Mouse (Mus musculus) cerebellum, postnatal 25 days (tissue): ENCODE measurements at regions not wholly inside any gene's neighbourhood (a gene's known extent, or its start where the extent isn't known, plus 50 kb on each side); places are given as distances from the start of the nearest gene placed in this dataset.
A peak's percentile ranks its signal among the peaks of the same experiment; 100 is the strongest.

Experiments used
- DNase-seq, 2 experiments: peaks; one replicate each; pipeline ENCODE4 v3.0.0; 2021; ENCODE audit warnings: mixed read lengths in 2 of 2

DNA sequence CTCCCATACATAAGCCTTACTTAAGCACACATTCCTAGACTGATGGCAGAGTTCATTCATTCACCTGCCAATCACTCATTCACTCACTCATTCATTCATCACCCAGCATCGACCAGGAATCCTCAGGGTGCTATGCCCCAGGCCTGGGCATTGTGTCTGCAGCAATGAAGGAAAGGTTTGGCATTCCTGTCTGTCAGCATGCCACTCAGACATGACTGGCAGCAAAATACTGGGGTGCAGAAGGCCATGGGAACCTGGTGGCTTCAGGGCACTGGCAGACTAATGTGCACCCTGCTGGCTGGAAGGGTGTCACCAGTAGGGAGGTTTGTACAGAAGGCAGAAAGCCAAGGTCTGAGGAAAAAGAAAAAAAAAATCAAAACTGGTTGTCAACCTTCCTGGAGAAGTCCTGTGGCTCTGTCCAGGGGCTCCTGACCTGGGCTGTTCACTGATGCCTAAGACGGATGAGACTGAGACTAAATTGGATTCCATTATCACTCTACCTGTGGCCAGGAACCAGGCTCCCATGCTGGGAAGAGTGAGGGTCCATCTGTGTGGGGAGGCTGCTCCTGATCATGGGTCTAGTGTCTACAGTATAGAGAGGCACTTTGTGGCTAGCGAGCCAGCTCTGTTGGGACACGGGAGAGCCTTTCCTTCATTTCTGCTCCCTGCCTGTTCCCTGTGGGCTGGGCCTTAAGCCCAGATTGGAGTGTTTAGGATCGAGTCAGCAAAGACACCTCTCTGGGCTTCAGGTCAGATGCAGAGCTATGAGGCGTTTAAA lies 104.1 kb downstream of the Cstad start:
- DNase-seq = peak in 1 of 2 experiments; percentile 38

DNA sequence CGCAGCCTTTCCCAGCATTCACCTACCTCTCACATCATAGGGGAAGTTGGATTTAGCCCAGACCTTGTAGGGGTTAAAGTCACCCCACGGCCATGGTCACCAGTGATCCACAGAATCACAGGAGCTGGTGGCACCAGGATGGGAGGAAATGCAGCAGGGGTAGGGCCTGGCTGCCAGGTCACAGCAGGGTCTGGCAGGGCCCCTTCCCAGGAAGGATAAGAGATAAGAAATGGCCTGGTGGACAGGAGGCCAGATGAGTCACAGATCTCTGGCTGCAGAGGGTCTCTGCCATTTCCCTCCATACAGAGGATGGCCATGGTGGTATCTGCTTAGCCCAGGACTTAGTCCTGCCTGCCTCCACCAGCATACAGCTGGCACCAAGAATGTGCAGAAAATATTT lies 103.0 kb downstream of the Cstad start:
- DNase-seq = peak in 1 of 2 experiments; percentile 47

DNA sequence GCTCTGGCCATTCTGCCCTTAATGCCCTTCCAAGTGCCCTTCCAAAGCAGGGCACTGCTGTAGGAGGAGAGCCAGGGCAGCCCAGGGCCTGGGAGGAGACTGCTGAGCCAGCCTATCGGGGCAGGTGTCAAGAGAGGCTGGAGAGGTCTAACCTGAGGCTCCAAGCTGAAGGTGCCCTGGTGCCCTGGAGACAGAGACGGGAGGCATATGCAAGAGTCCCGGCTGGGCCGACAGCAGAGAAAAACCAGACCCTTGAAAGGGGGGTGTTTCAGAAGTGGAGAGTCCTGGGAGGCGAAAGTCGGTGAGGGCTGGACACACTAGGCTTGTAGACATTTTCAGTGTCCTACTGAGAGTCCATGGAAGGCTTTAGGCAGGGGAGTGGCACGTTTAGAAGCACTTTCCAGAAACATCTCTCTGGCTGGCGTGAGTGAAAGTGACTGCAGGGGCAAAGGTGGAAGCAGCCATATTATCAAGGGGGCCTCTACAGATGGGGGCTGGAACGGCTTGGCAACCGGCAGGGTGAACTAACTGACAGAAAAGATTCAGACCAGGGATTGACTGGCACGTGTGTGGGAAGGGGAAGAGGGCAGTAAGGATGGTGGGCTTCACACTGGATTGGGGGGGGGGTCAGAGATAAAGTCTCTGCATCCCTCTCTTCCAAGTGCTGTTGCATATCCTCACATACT lies 101.1 kb downstream of the Cstad start:
- DNase-seq = peak; percentile 43 to 48

DNA sequence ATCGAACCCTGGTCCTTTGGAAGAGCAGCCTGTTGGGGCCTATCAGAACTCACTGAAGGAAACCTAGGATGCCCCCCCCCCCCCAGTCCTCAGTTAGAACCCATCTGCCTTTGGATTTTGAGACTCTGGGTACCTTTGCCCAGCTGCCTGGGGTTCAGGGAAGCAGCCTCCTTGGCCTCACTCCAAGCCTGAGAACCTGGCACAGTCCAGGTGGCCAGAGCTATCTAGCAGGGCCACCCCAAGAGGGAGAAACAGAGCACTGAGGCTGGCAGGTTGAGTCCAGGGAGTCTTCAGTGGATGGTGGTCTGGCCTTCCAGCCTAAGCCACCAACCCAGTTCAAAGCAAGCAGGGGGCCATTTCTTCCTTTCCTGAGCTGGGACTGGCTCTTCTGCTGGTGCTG lies 100.2 kb downstream of the Cstad start:
- DNase-seq = peak in 1 of 2 experiments; percentile 59

DNA sequence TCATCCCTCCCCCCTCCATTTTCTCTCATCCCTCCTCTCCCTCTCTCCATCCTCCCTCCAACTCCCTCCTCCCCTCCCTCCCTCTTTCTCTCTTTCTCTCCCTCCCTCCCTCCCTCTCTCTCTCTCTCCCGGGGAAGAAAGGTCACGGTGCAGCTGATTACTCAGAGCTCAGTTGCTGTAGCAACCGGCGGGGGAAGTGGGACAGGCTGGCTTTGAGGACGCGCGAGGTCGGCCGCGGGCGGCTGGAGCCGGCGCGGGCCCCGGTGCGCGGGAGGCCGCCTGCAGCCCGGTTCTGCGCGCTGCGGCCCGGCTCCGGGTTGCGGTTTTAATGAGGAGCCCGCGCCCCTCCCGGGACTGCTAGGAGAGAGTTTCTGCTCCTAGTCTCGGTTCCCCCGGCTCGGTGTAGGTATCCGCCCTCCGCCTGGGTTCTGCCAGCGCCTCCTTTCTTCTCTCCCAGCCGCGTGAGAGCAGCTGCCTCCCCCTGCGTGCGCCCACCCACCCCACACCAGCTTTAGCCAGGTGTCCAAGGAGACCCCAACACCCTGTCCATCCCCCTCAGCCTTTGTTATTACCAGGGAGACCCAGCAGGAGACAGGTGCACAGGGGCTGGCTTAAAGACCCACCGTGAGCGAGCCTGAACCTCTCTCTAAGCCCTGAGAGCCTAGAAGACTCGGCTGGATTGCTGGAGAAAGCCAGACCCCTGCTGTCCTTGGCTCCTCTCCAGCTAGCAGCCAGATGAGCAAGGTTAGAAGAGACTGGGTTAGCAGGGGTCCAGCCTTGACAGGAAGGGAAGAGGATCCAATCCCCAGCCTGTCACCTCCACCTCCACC lies 98.6 kb downstream of the Cstad start:
- DNase-seq = peak; percentile 88 to 89

DNA sequence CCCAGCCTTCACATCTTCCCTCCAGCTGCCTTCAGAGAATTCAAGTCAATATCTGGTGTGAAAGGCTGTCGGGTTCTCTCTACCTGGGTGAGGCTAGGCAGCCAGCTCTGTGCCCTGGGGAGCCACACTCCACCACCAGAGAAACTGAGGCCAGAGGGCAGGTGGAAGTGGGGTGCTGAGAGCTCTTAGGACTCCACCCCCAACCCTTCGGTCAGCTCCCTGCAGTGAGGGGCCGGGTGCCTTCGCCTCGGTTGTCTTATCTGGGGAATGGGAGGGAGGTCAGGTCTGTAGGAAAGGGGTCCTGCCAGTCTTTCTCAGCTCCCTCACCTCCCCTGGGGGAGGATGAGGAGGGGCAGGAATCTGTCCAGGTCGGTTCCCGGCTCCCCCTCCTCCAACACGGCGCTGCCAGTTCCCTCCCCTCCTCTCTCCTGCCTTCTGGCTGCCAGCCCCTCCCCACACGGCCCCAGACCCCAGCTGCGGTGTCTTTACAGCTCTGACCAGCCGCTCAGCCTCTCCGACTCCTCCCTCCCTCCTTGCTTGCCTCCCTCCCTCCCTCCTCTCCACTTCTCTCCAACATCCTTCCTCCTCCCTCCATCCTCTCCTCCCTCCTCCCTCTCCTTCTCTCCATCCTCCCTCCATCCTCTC lies 97.8 kb downstream of the Cstad start:
- DNase-seq = peak in 1 of 2 experiments; percentile 78

DNA sequence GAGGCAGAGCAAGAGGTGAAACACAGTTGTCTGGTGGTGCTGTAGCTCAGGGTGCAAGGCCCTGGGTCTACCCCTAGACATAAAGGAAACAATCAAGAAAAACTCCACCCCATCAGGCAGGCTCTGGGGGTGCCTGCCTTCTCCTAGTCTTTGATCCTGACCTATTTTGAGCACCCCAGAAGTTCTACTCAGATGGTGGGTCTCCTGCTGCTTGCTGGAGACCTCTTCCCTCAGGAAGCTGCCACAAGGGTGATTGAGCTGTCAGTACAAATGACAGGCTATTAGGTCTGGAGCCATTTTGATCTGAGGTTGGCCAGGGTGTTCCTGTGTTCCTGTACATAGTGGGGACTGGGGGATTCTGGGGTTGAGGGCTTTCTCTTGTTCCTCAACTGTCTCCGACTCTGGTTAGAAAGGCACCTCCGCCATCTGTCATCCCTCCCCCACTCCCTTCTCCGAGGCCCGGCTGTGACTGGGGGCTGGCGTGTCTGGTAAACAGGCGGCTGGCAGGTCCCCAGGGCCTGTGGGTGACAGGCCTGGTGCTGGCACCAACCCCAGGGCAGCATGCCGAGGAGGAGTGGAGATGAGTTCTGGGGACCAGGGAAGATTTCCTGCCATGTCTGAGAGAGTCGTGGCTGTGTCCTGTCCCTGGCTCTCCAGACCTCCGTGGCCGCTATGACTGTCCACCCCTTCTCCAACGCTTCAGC lies 97.2 kb downstream of the Cstad start:
- DNase-seq = peak; percentile 100

DNA sequence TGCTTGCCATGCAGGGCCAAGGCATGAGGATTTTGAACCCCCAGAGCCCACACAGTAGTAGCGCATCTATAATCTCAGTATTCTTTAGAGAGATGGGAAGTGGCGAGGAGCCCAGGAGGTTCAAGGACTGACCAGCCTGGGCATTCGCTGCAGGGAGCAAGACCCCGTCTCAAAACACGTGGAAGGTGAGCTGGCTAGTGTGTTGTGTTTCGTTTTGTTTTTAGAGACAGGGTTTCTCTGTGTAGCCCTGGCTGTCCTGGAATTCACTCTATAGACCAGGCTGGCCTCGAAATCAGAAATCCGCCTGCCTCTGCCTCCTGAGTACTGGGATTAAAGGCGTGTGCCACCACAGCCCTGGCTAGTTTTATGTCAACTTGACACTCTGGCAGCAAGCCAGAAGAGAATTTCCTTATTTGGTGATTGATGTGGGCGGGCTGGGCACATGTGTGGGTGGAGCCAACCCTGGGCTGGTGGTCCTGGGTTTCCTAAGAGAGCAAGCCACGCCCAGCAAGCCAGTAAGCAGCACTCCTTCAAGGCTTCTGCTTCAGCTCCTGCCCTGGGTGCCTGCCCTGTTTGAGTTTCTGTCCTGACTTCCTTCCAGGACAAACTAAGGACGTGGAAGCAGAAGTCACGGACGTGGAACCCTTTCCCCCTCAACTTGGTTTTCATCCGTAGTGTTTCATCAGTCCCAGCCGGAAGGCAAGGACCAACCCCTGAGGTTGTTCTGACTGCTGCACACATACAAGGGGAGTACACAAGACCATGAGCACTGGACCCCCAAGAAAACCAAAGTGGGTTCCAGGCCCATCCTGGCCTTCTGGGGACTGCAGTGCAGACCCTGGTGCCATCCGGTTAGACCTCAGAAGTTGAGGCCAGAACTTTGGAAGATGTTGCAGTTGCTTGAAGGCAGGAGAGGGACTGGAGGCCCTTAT lies 96.4 kb downstream of the Cstad start:
- DNase-seq = peak in 1 of 2 experiments; percentile 41

DNA sequence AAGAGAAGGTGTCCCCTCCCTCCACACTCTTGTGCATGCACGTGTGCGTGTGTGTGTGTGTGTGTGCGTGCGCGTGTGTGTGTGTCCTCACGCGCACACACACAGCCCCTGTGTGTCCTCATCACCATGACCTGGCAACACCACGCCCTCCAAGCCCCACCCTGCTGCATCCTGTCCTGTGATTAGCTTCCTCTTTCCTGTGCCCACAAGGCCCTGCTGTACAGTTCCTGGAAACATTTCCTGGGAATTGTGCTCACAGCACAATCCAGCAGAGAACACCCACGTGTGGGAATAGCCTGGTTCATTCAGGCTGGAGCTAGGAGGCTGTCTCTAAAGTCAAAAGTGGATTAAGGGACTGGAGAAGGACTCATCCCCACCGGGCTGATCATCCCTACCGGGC lies 95.5 kb downstream of the Cstad start:
- peak in 1 of 2 experiments; percentile 28 for DNase-seq

DNA sequence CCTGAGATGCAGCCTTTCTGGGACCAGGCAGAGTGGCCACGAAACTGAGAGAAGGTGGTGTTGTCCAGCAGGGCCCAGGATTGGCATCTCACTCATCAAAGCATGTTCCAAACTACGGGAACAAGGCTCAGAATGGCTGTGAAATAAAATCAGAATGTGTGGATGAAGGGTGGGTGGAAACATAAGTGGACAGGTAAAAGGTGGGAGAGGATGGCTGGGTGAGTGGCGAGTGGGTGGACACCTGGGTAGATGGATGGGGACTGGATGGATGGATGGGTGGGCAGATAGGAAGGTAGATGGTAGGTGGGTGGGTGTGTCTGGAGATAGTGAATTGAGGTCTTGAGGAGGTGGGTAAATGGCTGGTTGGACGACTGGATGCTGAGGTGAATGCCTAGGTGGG lies 93.6 kb downstream of the Cstad start:
- no peak for DNase-seq

DNA sequence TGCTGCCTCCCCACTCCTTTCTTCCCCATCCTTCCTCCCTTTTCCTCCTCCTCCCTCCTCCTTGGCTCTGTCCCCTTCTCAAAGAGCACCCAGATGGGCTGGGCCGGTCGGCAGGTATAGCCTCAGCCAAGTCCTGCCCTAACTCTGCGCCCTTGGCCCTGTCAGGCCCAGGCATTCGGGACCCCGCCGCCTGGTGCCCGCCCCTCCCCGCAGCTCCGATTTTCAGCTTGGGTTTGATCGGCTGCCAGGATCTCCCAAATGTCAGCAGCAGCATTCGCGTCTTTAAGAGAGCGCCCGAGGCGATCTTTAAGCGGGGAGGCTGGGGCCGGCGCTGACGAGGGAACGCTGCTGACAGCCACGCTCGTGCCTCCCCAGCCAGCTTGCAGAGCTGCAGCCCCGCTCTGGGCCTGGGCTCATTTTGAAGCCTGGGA lies 92.3 kb downstream of the Cstad start:
- DNase-seq = peak; percentile 49 to 61

DNA sequence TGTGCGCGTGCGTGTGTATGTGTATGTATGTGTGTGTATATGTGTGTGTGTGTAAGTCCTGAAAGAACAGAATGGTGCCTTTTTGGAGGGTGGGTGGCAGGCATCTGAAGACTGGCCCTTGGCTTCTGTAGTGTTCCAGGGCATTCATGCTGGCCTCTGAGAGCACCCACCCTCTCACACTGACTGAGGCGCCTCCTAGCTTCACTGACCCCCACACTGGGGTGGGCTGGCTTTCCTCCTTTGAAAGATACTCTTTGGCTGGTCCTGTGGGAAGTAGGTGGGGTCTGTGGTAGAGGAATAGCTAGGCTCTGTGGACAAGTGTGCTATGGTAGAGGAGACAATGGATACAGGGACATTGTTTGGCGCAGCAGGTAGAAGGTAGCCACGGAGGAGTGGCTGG lies 91.5 kb downstream of the Cstad start:
- DNase-seq = no peak

DNA sequence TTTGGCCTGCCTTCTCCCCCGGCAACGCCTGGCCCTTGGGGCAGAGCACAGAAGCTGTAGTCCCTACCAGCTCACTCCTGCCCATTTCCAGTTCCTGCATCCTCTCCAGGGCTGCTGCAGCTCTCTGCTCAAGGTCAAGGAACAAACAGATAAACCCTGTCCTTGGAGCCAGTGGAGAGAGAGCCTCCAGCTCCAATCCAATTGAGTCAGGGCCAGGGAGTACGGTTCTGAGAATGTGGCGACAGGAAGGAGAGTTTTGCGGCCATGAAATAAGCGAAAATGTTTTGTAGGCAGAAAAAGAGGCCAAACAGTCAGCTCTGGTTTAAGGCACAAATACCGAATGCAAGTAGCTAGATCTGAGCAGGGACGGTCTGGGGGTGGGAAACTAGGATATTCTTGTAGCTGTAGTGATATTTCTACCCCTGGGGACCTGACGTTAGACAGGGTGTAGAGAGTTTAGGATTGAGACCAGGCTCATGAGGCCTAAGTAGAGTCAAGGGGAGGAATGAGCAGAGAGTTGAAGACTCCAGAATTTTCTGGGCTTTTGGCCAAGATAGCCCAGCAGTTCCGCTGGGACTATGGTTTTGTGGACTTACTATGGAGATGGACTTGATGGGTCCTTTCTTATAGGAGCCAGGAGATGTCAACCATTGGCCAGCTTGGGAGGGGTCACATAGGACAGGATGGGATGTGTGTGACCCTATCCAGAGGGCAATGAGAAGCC lies 90.5 kb downstream of the Cstad start:
- DNase-seq = no peak

DNA sequence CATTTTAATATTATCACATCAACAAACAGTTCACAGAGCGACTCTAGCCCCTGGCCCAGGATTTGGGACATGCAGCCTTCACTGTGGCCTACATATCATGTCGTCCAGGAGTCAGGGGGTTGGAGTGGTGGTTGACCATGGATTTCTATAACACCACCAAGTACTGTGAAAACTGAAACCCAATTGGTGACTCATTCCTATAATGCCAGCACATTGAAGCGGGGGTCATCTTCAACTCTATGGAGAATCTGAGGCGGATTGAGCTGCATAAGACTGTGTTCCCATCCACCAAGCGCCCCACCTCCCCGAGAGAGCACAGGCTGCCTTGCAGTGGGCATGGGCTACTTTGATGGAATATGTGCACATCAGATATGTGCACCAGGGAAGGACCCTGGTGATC lies 89.6 kb downstream of the Cstad start:
- DNase-seq = no peak

DNA sequence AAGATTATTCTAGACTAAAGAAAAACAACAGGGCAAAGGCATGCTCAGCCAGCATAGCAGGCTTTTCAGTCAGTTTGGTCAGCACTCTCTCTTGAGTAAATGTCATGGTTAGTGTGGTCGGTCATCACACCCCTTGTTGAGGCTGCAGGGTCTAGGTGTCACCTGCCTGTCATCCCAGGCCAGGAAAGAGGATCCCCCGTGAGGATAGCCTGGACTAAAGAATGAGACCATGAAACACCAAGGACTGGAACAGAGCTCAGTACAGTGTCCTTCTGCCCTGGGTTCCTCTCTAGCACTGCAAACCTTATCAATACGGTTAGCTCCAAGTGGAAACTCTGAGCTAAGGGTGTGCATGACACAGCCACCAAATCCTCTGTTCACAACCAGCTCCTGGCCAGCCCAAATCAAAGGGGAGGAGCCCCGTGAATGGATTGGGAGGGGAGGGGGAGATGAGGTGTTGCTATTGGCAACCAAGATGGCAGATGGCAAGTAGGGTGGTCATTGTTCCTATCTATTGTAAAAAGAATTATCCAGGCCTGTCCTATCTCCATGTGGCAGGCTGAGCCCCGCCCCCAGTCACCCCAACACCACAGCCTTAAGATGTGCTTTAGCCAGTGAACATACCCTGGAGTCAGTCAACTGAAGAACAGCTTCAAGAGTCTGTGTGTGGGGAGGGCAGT lies 87.4 kb downstream of the Cstad start:
- no peak for DNase-seq

DNA sequence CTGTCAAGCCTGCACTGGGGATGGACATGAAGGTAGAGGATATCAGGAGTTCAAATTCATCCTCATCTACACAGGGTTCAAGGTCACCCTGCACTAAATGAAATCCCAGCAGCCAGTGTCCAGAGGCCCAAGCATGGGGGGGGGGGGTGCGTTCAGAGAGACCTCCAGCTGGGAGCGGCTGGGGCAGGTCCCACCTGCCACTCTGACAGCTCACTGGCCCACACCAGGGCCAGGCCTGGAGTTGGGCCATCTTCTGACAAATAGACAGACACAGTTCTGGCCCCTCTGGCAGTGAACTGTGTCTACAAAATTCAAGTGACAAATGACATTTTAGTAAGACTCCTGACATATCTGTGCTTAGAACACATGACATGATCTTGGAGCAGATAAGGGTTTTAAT lies 86.8 kb downstream of the Cstad start:
- no peak for DNase-seq

DNA sequence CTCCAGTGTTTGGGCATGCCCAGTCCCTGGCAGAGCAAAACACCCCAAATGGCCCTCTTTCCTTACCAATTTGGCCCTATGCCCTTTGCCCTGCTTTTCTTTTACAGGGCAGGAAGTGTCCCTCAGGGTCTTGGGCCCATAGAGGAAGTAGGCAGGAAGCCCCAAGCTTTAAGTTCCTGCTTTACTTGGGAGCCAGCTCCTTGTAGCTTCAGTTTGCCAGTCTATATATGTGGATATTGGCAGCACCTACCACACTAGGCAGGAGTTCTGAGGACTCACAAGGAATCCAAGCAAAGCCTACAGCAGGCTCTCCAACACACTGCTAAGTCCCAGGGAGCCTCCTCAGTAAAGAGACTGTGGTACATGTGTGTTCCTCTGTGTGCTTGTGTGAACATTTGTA lies 84.2 kb downstream of the Cstad start:
- no peak for DNase-seq

DNA sequence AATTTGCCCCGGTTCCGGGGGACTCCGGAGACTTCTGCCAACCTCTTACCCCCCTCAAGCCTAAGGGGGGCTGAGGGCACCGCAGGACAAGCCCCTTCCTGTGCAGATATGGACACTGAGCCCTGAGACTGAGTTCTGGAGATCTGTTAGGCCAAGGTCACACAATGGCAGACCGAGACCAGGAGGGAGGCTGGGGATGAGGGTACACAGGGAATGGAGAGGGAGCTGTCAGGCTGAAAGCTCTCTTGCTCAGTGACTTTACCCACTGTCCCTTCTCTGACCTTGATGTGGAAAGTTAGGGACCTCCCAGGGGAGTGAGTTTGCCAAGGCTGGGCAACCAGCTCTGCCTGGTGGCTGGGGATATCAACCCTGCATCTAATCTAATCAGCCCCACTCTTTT lies 82.7 kb downstream of the Cstad start:
- DNase-seq = no peak

DNA sequence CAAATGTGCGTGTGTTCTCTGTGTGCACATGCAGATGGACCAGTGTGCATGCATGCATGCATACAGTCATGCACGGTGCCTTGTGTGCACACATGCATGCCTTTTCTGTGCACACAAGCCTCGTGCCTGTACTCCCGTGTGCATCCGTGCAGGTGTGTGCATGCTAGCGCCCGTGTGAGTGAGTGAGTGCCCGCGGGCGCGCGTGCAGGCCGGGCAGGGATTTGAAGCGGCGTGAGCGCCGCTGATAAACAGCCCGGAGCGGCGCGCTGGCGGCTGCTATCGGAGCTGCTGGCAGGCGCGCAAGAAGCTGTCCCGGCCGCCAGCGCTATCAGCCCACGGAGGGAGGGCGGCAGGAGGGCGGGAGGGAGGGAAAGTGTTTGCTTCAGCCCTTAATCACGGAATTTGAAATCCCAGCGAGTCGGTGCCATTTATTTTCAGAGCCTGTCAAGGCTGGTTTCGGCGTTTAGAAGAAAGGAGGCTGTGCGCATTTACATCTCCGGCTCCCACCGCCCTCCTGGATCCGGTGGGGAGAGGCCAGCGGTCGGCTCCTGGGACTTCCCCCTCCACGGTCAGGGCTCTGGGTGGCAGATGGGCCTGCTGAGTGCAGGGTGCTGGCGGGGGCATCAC lies 82.1 kb downstream of the Cstad start:
- DNase-seq = peak; percentile 79 to 82
